Mouse (Mus musculus): ENCODE measurements around the gene Gcnt2. TPM values are rescaled to one million over a fixed set of nuclear protein-coding genes. Genes with fewer than 3 reads are reported as not detected.

Gcnt2 gene
- polyA plus RNA-seq, 1 experiment from 2014 or later: 4.0 TPM

DNA sequence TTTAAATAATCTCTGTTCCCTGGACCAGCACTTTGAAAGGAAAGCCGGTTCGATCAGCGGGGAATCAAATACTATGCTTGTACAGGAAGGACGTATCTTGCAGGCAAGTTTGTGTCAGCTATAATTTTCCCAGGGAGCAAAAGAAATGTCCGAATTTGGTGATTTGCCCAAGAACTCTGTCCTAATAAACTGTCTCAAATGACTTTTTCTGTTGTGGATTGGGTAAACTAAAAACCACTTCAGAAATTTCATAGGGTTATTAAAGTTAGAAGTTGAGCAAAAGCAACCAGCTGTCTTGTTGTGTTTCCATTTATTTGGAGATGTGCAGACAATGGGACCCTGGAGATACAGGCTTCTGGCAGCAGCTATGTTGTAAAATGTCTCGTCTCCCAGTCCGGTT, 47.7 kb downstream of the Gcnt2 start:
- Histone ChIP-seq H3K4me2 (ENCODE audit: low read length) (no peak overlapping the region), H3K9ac (ENCODE audit: low read depth, low read length) (no peak overlapping the region), H3K27ac (ENCODE audit: low read length) (no peak overlapping the region), H3K36me3 (ENCODE audit: control insufficient read depth, insufficient read depth, low read length) (no peaks in the 10 kb centered on the region; the same call in 1 of the 2 replicates), H3K9me3 (replicated peaks; ENCODE audit: control insufficient read depth, low read length, poor library complexity, severe bottlenecking) (no peaks in the 10 kb centered on the region), H3K27me3 (ENCODE audit: control insufficient read depth, insufficient read depth, low read depth, low read length) (no peaks in the 10 kb centered on the region), H3K4me1 (ENCODE audit: control insufficient read depth, insufficient read depth, low read length) (no peaks in the 10 kb centered on the region), H3K4me3 (ENCODE audit: low read depth, low read length) (no peak overlapping the region)
- 77% methylated on average over 7 of the region's 7 CpGs for WGBS
- ATAC-seq: no peak

DNA sequence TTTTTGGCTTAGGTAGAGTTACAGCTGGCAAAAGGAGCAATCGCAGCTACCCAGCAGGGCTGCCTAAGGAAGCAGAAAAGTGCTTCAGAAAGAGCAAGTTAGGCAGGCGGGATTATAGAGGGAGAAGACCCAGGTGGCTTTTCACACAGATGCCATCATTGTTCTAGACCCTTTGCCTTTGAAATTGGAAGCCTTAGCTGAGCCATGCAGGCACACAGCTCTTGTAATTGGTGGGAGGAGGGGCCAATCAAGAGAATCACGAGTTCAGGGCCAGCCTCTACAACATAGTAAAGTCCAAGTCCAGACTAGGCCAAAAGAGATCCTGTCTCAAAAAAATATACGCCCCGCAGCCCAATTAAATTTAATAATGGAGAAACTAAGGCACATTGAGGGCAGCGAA, 48.5 kb downstream of the Gcnt2 start:
- no peak overlapping the region for H3K4me2 ChIP-seq (ENCODE audit: low read length)
- 53% methylated on average over 6 of the region's 6 CpGs for WGBS
- no peak for ATAC-seq

GRCm38 (mm10) chr13:40909060-40909459, 49.5 kb downstream of the Gcnt2 start:
- H3K4me3 ChIP-seq (ENCODE audit: low read depth, low read length): no peak overlapping the region
- H3K27me3 ChIP-seq (ENCODE audit: control insufficient read depth, insufficient read depth, low read depth, low read length): no peaks in the 10 kb centered on the region
- no peaks in the 10 kb centered on the region for H3K4me1 ChIP-seq (ENCODE audit: control insufficient read depth, insufficient read depth, low read length)
- no peak for ATAC-seq
- H3K9ac ChIP-seq (ENCODE audit: low read depth, low read length): no peak overlapping the region
- WGBS: 92% methylated on average over 8 of the region's 8 CpGs
- H3K27ac ChIP-seq (ENCODE audit: low read length): no peak overlapping the region
- no peaks in the 10 kb centered on the region for H3K9me3 ChIP-seq (replicated peaks; ENCODE audit: control insufficient read depth, low read length, poor library complexity, severe bottlenecking)
- no peak overlapping the region for H3K4me2 ChIP-seq (ENCODE audit: low read length)
- H3K36me3 ChIP-seq (ENCODE audit: control insufficient read depth, insufficient read depth, low read length): no peaks in the 10 kb centered on the region; the same call in 1 of the 2 replicates

More for the DNA sequence above, 48.5 kb downstream of the Gcnt2 start:
- no peak overlapping the region for H3K4me3 ChIP-seq (ENCODE audit: low read depth, low read length)
- H3K27me3 ChIP-seq (ENCODE audit: control insufficient read depth, insufficient read depth, low read depth, low read length): no peaks in the 10 kb centered on the region
- H3K4me1 ChIP-seq (ENCODE audit: control insufficient read depth, insufficient read depth, low read length): no peaks in the 10 kb centered on the region
- H3K27ac ChIP-seq (ENCODE audit: low read length): no peak overlapping the region
- no peaks in the 10 kb centered on the region for H3K9me3 ChIP-seq (replicated peaks; ENCODE audit: control insufficient read depth, low read length, poor library complexity, severe bottlenecking)
- no peaks in the 10 kb centered on the region; the same call in 1 of the 2 replicates for H3K36me3 ChIP-seq (ENCODE audit: control insufficient read depth, insufficient read depth, low read length)
- no peak overlapping the region for H3K9ac ChIP-seq (ENCODE audit: low read depth, low read length)

DNA sequence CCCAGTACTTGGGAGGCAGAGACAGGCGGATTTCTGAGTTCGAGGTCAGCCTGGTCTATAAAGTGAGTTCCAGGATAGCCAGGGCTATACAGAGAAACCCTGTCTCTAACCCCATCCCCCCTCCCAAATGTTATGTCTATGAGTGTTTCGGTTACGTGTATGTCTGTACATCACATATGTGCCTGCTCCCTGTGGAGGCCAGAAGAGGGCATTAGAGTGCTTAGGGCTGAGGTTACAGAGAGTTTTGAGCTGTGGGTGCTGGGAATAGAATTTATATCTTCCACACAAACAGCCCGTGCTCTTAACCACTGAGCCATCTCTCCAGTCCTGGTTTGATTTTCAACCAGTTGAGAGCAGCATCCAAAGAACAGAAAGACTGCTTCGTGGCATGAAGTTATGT, 50.5 kb downstream of the Gcnt2 start:
- Histone ChIP-seq H3K4me1 (ENCODE audit: control insufficient read depth, insufficient read depth, low read length) (no peaks in the 10 kb centered on the region), H3K36me3 (ENCODE audit: control insufficient read depth, insufficient read depth, low read length) (no peaks in the 10 kb centered on the region; the same call in 1 of the 2 replicates), H3K4me3 (ENCODE audit: low read depth, low read length) (no peak overlapping the region), H3K9ac (ENCODE audit: low read depth, low read length) (no peak overlapping the region), H3K9me3 (replicated peaks; ENCODE audit: control insufficient read depth, low read length, poor library complexity, severe bottlenecking) (no peaks in the 10 kb centered on the region), H3K27me3 (ENCODE audit: control insufficient read depth, insufficient read depth, low read depth, low read length) (no peaks in the 10 kb centered on the region), H3K4me2 (ENCODE audit: low read length) (no peak overlapping the region), H3K27ac (ENCODE audit: low read length) (no peak overlapping the region)
- ATAC-seq: no peak
- WGBS: 97% methylated on average over 6 of the region's 6 CpGs

DNA sequence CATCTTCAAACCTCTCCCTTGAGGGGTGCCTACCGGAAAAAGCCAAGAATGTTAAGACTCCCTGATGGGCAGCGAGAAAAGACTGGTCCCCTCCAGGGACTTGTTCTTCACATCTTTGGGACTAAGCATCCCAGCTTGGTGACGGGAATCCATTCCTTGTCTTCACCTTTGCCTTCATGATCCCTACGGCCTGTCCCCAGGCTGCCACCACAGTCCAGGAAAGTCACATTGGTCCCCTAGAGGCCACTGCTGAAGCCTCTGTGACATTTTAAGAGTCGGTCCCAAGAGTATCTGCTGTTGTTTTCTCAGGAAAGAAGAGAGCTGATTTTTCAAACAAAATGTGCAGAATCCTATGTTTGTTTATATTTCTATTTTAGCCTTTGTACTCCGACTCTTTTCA, 52.4 kb downstream of the Gcnt2 start:
- no peak overlapping the region for H3K27ac ChIP-seq (ENCODE audit: low read length)
- H3K27me3 ChIP-seq (ENCODE audit: control insufficient read depth, insufficient read depth, low read depth, low read length): no peaks in the 10 kb centered on the region
- no peaks in the 10 kb centered on the region for H3K9me3 ChIP-seq (replicated peaks; ENCODE audit: control insufficient read depth, low read length, poor library complexity, severe bottlenecking)
- no peak overlapping the region for H3K9ac ChIP-seq (ENCODE audit: low read depth, low read length)
- WGBS: 91% methylated on average over 6 of the region's 6 CpGs
- no peaks in the 10 kb centered on the region; the same call in 1 of the 2 replicates for H3K36me3 ChIP-seq (ENCODE audit: control insufficient read depth, insufficient read depth, low read length)
- no peak for ATAC-seq
- H3K4me3 ChIP-seq (ENCODE audit: low read depth, low read length): no peak overlapping the region
- no peak overlapping the region for H3K4me2 ChIP-seq (ENCODE audit: low read length)
- H3K4me1 ChIP-seq (ENCODE audit: control insufficient read depth, insufficient read depth, low read length): peaks cover 4% of the 10 kb centered on the region; the same call in 1 of the 2 replicates

DNA sequence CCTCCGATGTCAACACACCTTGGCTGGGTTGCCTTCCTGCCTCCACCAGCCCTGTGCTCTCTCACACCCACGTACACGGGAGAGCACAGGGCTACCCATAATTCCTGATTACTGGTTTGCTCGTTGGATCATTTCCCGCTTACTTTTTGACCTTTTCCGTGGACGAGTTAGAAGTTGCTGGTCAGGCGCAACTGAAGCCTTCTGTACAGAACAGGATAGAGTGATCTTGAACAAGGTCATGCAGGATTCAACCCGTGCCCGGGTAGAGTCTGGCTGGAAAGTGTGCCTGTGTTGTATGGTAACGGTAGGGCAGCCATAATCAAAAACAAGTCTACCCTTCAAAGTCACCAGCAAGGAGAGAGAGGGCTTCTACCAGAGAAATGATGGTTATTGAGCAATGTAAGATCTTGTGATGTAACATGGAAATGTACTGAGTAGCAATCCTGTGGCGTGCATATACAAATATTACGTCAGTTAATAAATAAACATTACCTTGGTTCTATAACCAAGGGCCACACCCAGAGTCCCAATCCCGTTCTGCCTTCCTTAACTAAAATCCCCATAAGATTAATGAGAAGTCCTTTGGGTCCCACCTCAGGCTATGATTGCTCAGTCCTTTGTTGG, 54.0 kb downstream of the Gcnt2 start:
- Histone ChIP-seq H3K4me1 (ENCODE audit: control insufficient read depth, insufficient read depth, low read length) (peaks cover 11% of the 10 kb centered on the region; the same call in 1 of the 2 replicates), H3K27me3 (ENCODE audit: control insufficient read depth, insufficient read depth, low read depth, low read length) (peaks cover 3% of the 10 kb centered on the region; the same call in 1 of the 2 replicates), H3K4me3 (ENCODE audit: low read depth, low read length) (no peak overlapping the region), H3K4me2 (ENCODE audit: low read length) (no peak overlapping the region), H3K9ac (ENCODE audit: low read depth, low read length) (no peak overlapping the region), H3K36me3 (ENCODE audit: control insufficient read depth, insufficient read depth, low read length) (no peaks in the 10 kb centered on the region; the same call in 1 of the 2 replicates), H3K9me3 (replicated peaks; ENCODE audit: control insufficient read depth, low read length, poor library complexity, severe bottlenecking) (no peaks in the 10 kb centered on the region), H3K27ac (ENCODE audit: low read length) (no peak overlapping the region)
- ATAC-seq: no peak
- 92% methylated on average over 14 of the region's 14 CpGs for WGBS

GRCm38 (mm10) chr13:40914053-40914585, 54.6 kb downstream of the Gcnt2 start:
- H3K4me1 ChIP-seq (ENCODE audit: control insufficient read depth, insufficient read depth, low read length): peaks cover 11% of the 10 kb centered on the region; the same call in 1 of the 2 replicates
- H3K9ac ChIP-seq (ENCODE audit: low read depth, low read length): no peak overlapping the region
- no peaks in the 10 kb centered on the region for H3K9me3 ChIP-seq (replicated peaks; ENCODE audit: control insufficient read depth, low read length, poor library complexity, severe bottlenecking)
- 78% methylated on average over 4 of the region's 4 CpGs for WGBS
- no peak for ATAC-seq
- no peak overlapping the region for H3K4me3 ChIP-seq (ENCODE audit: low read depth, low read length)
- H3K4me2 ChIP-seq (ENCODE audit: low read length): no peak overlapping the region
- no peak overlapping the region for H3K27ac ChIP-seq (ENCODE audit: low read length)
- H3K27me3 ChIP-seq (ENCODE audit: control insufficient read depth, insufficient read depth, low read depth, low read length): peaks cover 6% of the 10 kb centered on the region; the same call in 1 of the 2 replicates
- no peaks in the 10 kb centered on the region; the same call in 1 of the 2 replicates for H3K36me3 ChIP-seq (ENCODE audit: control insufficient read depth, insufficient read depth, low read length)

GRCm38 (mm10) chr13:40916321-40917160, 57.0 kb downstream of the Gcnt2 start:
- Histone ChIP-seq H3K4me2 (ENCODE audit: low read length) (peak overlapping the region; percentile 93), H3K9ac (ENCODE audit: low read depth, low read length) (peak overlapping the region; percentile 61; the same call in 1 of the 2 replicates)

More at GRCm38 (mm10) chr13:40916321-40917160, 57.0 kb downstream of the Gcnt2 start:
- peaks cover 11% of the 10 kb centered on the region; the same call in 1 of the 2 replicates for H3K4me1 ChIP-seq (ENCODE audit: control insufficient read depth, insufficient read depth, low read length)
- 6% methylated on average over 21 of the region's 21 CpGs for WGBS
- H3K27ac ChIP-seq (ENCODE audit: low read length): no peak overlapping the region
- ATAC-seq: no peak
- no peaks in the 10 kb centered on the region; the same call in 1 of the 2 replicates for H3K36me3 ChIP-seq (ENCODE audit: control insufficient read depth, insufficient read depth, low read length)
- H3K4me3 ChIP-seq (ENCODE audit: low read depth, low read length): peak overlapping the region; percentile 44
- H3K9me3 ChIP-seq (replicated peaks; ENCODE audit: control insufficient read depth, low read length, poor library complexity, severe bottlenecking): no peaks in the 10 kb centered on the region
- H3K27me3 ChIP-seq (ENCODE audit: control insufficient read depth, insufficient read depth, low read depth, low read length): peaks cover 7% of the 10 kb centered on the region; the same call in 1 of the 2 replicates

All from midbrain, embryonic 16.5 days (tissue).